Mouse (Mus musculus): Measurements from ENCODE around the gene Wnt3a. TPM values are rescaled to one million over a fixed set of nuclear protein-coding genes. Genes with fewer than 3 reads are reported as not detected.

Gene Wnt3a
- not detected in 2 replicates for polyA plus RNA-seq (2014; fragmentation: Nextera tagmentation; extraction: Ambion mirVana)

GRCm38 (mm10) chr11:59290702-59291303, at the start of gene Wnt3a:
Wnt3a (minus strand) TSS chr11:59290752.
- Histone ChIP-seq H3K36me3 (ENCODE audit: insufficient read depth) (no peaks in the 10 kb centered on the region), H3K9me3 (ENCODE audit: low read depth, low read length) (no peaks in the 10 kb centered on the region), H3K4me2 (peak within 1 kb of the TSS; percentile 64), H3K9ac (no peak within 1 kb of the TSS), H3K4me3 (ENCODE audit: low read depth, low read length) (peak within 1 kb of the TSS; percentile 34), H3K27ac (ENCODE audit: low read depth) (no peak within 1 kb of the TSS), H3K4me1 (ENCODE audit: insufficient read depth) (no peaks in the 10 kb centered on the region), H3K27me3 (ENCODE audit: insufficient read depth, low read length) (peaks cover 76% of the 10 kb centered on the region)
- DNase-seq (no peak), ATAC-seq (ENCODE audit: insufficient read depth) (no peak)
- under 1% methylated on average over 49 of the region's 60 CpGs for WGBS
- no peak for TF ChIP-seq CTCF (IDR thresholded peaks at IDR 0.05; ENCODE audit: low read depth)

GRCm38 (mm10) chr11:59338736-59339120, 48.2 kb upstream of the Wnt3a start:
- no peak for DNase-seq
- 85% methylated on average over 2 of the region's 2 CpGs for WGBS
- Histone ChIP-seq H3K27ac (ENCODE audit: low read depth) (no peak overlapping the region), H3K4me1 (ENCODE audit: insufficient read depth) (no peaks in the 10 kb centered on the region), H3K36me3 (ENCODE audit: insufficient read depth) (no peaks in the 10 kb centered on the region), H3K27me3 (ENCODE audit: insufficient read depth, low read length) (no peaks in the 10 kb centered on the region), H3K9ac (no peak overlapping the region), H3K4me3 (ENCODE audit: low read depth, low read length) (no peak overlapping the region), H3K4me2 (no peak overlapping the region), H3K9me3 (ENCODE audit: low read depth, low read length) (no peaks in the 10 kb centered on the region)
- ATAC-seq (ENCODE audit: insufficient read depth): no peak
- no peak for TF ChIP-seq CTCF (IDR thresholded peaks at IDR 0.05; ENCODE audit: low read depth)

GRCm38 (mm10) chr11:59337955-59338735, 47.6 kb upstream of the Wnt3a start:
- H3K27ac ChIP-seq (ENCODE audit: low read depth): no peak overlapping the region
- DNase-seq (no peak), ATAC-seq (ENCODE audit: insufficient read depth) (no peak)
- H3K4me2 ChIP-seq: no peak overlapping the region
- no peaks in the 10 kb centered on the region for H3K9me3 ChIP-seq (ENCODE audit: low read depth, low read length)
- H3K27me3 ChIP-seq (ENCODE audit: insufficient read depth, low read length): no peaks in the 10 kb centered on the region
- no peaks in the 10 kb centered on the region for H3K36me3 ChIP-seq (ENCODE audit: insufficient read depth)
- no peak overlapping the region for H3K4me3 ChIP-seq (ENCODE audit: low read depth, low read length)
- WGBS: 53% methylated on average over 13 of the region's 13 CpGs
- no peak for TF ChIP-seq CTCF (IDR thresholded peaks at IDR 0.05; ENCODE audit: low read depth)
- H3K4me1 ChIP-seq (ENCODE audit: insufficient read depth): no peaks in the 10 kb centered on the region
- H3K9ac ChIP-seq: no peak overlapping the region

- Histone ChIP-seq H3K9ac (no peak overlapping the region), H3K27me3 (ENCODE audit: insufficient read depth, low read length) (no peaks in the 10 kb centered on the region), H3K27ac (ENCODE audit: low read depth) (no peak overlapping the region), H3K4me2 (no peak overlapping the region), H3K36me3 (ENCODE audit: insufficient read depth) (no peaks in the 10 kb centered on the region), H3K4me3 (ENCODE audit: low read depth, low read length) (no peak overlapping the region), H3K9me3 (ENCODE audit: low read depth, low read length) (no peaks in the 10 kb centered on the region), H3K4me1 (ENCODE audit: insufficient read depth) (no peaks in the 10 kb centered on the region)
- WGBS: 0% methylated on average over 1 of the region's 1 CpGs
- DNase-seq: peak; percentile 20
- ATAC-seq (ENCODE audit: insufficient read depth): peak; percentile 50; the same call in 1 of the 2 replicates
- peak; percentile 28; the same call in 1 of the 2 replicates for TF ChIP-seq CTCF (IDR thresholded peaks at IDR 0.05; ENCODE audit: low read depth)
Measured at GRCm38 (mm10) chr11:59336381-59336780, 45.8 kb upstream of the Wnt3a start.

- Histone ChIP-seq H3K9ac (no peak overlapping the region), H3K27ac (ENCODE audit: low read depth) (no peak overlapping the region), H3K27me3 (ENCODE audit: insufficient read depth, low read length) (no peaks in the 10 kb centered on the region), H3K9me3 (ENCODE audit: low read depth, low read length) (no peaks in the 10 kb centered on the region), H3K4me2 (no peak overlapping the region), H3K36me3 (ENCODE audit: insufficient read depth) (no peaks in the 10 kb centered on the region), H3K4me1 (ENCODE audit: insufficient read depth) (no peaks in the 10 kb centered on the region), H3K4me3 (ENCODE audit: low read depth, low read length) (no peak overlapping the region)
- ATAC-seq (ENCODE audit: insufficient read depth): no peak
- TF ChIP-seq CTCF (IDR thresholded peaks at IDR 0.05; ENCODE audit: low read depth): 0 out of 2 replicates have a peak, but pooled peaks have one; percentile 1
- no peak for DNase-seq
- WGBS: 24% methylated on average over 2 of the region's 2 CpGs
Measured at GRCm38 (mm10) chr11:59335942-59336341, 45.4 kb upstream of the Wnt3a start.

GRCm38 (mm10) chr11:59335150-59335549, 44.6 kb upstream of the Wnt3a start:
- no peak overlapping the region for H3K27ac ChIP-seq (ENCODE audit: low read depth)
- DNase-seq: no peak
- H3K4me1 ChIP-seq (ENCODE audit: insufficient read depth): no peaks in the 10 kb centered on the region
- H3K36me3 ChIP-seq (ENCODE audit: insufficient read depth): no peaks in the 10 kb centered on the region
- WGBS: 63% methylated on average over 4 of the region's 4 CpGs
- no peak overlapping the region for H3K4me3 ChIP-seq (ENCODE audit: low read depth, low read length)
- no peak overlapping the region for H3K9ac ChIP-seq
- ATAC-seq (ENCODE audit: insufficient read depth): no peak
- no peaks in the 10 kb centered on the region for H3K27me3 ChIP-seq (ENCODE audit: insufficient read depth, low read length)
- no peak overlapping the region for H3K4me2 ChIP-seq
- H3K9me3 ChIP-seq (ENCODE audit: low read depth, low read length): no peaks in the 10 kb centered on the region
- no peak for TF ChIP-seq CTCF (IDR thresholded peaks at IDR 0.05; ENCODE audit: low read depth)

GRCm38 (mm10) chr11:59332938-59333337, 42.4 kb upstream of the Wnt3a start:
- H3K4me1 ChIP-seq (ENCODE audit: insufficient read depth): no peaks in the 10 kb centered on the region
- H3K4me2 ChIP-seq: no peak overlapping the region
- no peak overlapping the region for H3K4me3 ChIP-seq (ENCODE audit: low read depth, low read length)
- H3K27ac ChIP-seq (ENCODE audit: low read depth): no peak overlapping the region
- 29% methylated on average over 9 of the region's 9 CpGs for WGBS
- H3K27me3 ChIP-seq (ENCODE audit: insufficient read depth, low read length): no peaks in the 10 kb centered on the region
- no peaks in the 10 kb centered on the region for H3K36me3 ChIP-seq (ENCODE audit: insufficient read depth)
- no peak for ATAC-seq (ENCODE audit: insufficient read depth)
- H3K9ac ChIP-seq: no peak overlapping the region
- TF ChIP-seq CTCF (IDR thresholded peaks at IDR 0.05; ENCODE audit: low read depth): no peak
- DNase-seq: no peak
- no peaks in the 10 kb centered on the region for H3K9me3 ChIP-seq (ENCODE audit: low read depth, low read length)
